Mouse (Mus musculus) lung, postnatal 10 days (tissue): ENCODE measurements around the gene Hectd4.

Source experiments
- DNase-seq: peaks from one replicate; pipeline ENCODE4 v3.0.0; 2021

Hectd4 gene

GRCm38 (mm10) chr5:121238208-121238607, 18.2 kb downstream of the Hectd4 start:
- no peak for DNase-seq

- DNase-seq, result no peak
These were observed 19.8 kb downstream of the Hectd4 start for GRCm38 (mm10) chr5:121239846-121240245.

GRCm38 (mm10) chr5:121241182-121241581, 21.2 kb downstream of the Hectd4 start:
- no peak for DNase-seq

- no peak for DNase-seq
These were observed 22.2 kb downstream of the Hectd4 start for GRCm38 (mm10) chr5:121242261-121242660.

GRCm38 (mm10) chr5:121242701-121243100, 22.7 kb downstream of the Hectd4 start:
- no peak for DNase-seq

- DNase-seq, result no peak
These were observed 23.8 kb downstream of the Hectd4 start for GRCm38 (mm10) chr5:121243676-121244364.

- no peak for DNase-seq
These were observed 24.3 kb downstream of the Hectd4 start for GRCm38 (mm10) chr5:121244365-121244731.

- no peak for DNase-seq
These were observed 25.2 kb downstream of the Hectd4 start for GRCm38 (mm10) chr5:121245201-121245600.

GRCm38 (mm10) chr5:121248766-121249394, 28.9 kb downstream of the Hectd4 start:
- no peak for DNase-seq

GRCm38 (mm10) chr5:121249693-121250092, 29.7 kb downstream of the Hectd4 start:
- DNase-seq, result no peak

GRCm38 (mm10) chr5:121251813-121252212, 31.8 kb downstream of the Hectd4 start:
- DNase-seq, result peak; percentile 5

GRCm38 (mm10) chr5:121253816-121254497, 33.9 kb downstream of the Hectd4 start:
- no peak for DNase-seq

- DNase-seq, result no peak
These were observed 35.0 kb downstream of the Hectd4 start for GRCm38 (mm10) chr5:121254977-121255376.

- DNase-seq, result no peak
These were observed 41.8 kb downstream of the Hectd4 start for GRCm38 (mm10) chr5:121261806-121262205.

GRCm38 (mm10) chr5:121262415-121262814, 42.4 kb downstream of the Hectd4 start:
- DNase-seq, result no peak

GRCm38 (mm10) chr5:121264593-121264992, 44.6 kb downstream of the Hectd4 start:
- no peak for DNase-seq

- DNase-seq, result peak; percentile 61
These were observed 46.8 kb downstream of the Hectd4 start for GRCm38 (mm10) chr5:121266741-121267382.

GRCm38 (mm10) chr5:121271046-121271445, 51.0 kb downstream of the Hectd4 start:
- no peak for DNase-seq

- DNase-seq, result no peak
These were observed 56.8 kb downstream of the Hectd4 start for GRCm38 (mm10) chr5:121276808-121277207.

GRCm38 (mm10) chr5:121280456-121280855, 60.4 kb downstream of the Hectd4 start:
- no peak for DNase-seq

- no peak for DNase-seq
These were observed 63.0 kb downstream of the Hectd4 start for GRCm38 (mm10) chr5:121283051-121283450.

GRCm38 (mm10) chr5:121284816-121285215, 64.8 kb downstream of the Hectd4 start:
- peak; percentile 9 for DNase-seq

GRCm38 (mm10) chr5:121287213-121287612, 67.2 kb downstream of the Hectd4 start:
- no peak for DNase-seq

- no peak for DNase-seq
These were observed 70.3 kb downstream of the Hectd4 start for GRCm38 (mm10) chr5:121290289-121290688.
